Mouse (Mus musculus): ENCODE data around the gene Rpl28.

Gene Rpl28

GRCm38 (mm10) chr7:4835631-4836327 lies 43.1 kb downstream of the Rpl28 start:
- DNase-seq (ENCODE audit: low spot score in 2 of 2) = no peak

- DNase-seq (ENCODE audit: low spot score in 2 of 2) = peak; percentile 25 to 65
Observed at GRCm38 (mm10) chr7:4836351-4836792, 43.7 kb downstream of the Rpl28 start.

DNA sequence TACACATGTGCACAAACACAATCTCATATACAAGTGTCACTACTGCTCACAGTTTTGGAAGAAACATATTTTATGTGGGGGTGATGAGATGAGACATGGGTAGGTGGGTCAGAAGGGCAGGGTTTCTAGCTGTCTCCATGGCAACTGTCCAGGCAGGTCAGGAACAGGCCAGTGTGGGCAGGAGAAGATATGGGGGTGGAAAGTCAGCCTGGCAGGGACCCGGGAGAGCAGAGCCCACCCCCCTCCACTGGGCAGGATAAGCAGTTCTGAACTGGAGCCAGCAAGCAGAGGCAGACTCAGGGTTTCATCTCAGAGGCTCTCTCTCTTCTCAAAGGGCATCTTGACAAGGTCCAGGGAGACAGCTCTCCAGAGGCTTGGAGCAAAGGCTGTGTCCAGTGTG lies 45.0 kb downstream of the Rpl28 start:
- DNase-seq (ENCODE audit: low spot score in 2 of 2) = no peak

DNA sequence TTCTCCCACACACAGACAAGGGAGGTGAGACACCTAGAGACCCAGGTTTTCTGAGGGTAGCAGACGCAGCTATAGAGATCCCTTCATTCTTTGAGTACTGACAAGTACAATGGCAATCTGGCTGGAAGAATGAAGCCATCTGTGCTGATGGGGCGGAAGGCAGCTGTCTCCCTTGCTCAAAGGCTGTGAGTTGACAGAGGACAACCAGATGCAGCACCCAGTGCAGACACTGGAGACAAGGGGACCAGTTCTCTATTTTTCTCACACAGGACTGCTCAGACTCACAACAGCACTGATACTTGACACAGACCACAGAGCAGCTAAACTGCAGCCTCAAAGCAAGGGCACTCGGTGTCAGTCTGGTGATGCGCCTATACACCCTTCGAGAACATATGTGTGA lies 49.4 kb downstream of the Rpl28 start:
- no peak for DNase-seq (ENCODE audit: low spot score in 2 of 2)

- no peak for DNase-seq (ENCODE audit: low spot score in 2 of 2)
Observed at GRCm38 (mm10) chr7:4842634-4843131, 50.0 kb downstream of the Rpl28 start.

DNA sequence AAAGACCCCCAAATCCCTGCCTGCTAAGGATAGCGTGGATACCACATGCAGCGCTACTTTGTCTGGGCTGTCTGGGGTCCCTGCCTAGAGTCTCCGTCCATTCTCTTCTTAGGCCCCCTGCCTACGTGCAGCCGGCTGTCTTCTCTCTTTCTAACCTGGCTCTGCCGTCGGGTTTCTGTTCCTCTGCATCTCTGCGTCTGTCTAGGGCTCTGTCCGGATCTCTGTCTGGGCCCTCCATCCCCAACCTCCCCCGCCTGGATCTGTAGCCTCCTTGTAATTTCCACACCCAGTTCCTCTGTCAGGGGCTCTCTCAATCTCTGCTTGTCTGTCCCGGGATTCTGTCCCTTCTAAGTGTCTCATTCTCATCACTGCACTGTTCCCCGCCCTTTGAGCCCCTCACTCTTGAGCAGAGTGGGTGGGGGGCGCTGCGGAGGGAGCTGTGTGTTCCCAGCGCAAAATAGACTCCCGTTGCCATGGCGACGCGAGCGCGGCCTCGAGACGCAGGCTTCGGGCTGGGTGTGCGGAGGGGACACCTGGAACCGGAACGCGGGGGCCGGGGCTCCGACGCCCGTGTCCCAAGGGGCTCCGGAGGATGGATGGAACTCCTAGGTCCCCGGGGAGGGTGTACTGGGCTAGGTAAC lies 51.0 kb downstream of the Rpl28 start:
- no peak for DNase-seq (ENCODE audit: low spot score in 2 of 2)

DNA sequence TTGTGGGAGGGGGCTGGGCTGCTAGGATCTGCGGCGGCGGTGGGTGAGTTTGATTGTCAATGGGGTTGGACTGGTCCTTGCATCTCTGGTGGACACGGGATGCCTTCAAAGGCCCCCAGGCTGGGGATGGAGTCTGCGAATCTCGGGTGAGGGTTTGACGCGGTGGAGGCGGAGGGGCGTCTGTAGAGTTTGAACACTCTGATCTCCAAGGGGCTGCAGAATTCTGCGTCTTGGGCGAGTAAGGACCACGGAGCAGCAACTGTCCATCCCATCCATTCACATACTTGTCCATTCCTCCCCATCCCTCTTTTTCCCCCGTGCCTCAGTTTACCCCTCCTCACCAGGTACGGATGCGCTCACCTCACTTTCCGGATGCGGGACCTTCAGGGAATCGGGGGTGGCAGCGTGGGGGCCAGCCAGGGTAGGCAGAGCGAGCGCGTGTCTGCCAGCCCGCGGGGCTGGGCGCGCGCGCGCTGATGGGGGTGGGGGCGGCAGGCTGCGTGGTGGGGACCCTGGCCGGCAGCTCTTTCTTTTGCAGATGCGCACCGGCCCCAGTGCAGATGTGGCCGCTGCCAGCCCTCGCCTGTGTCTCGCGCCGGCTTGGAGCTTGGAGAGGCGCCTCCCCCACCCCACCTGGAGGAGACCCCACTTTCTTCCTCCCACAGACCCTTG lies 51.7 kb downstream of the Rpl28 start, which contains the start of gene Shisa7:
Gene Shisa7, minus strand, starts transcription at position 452 of the 672 bp plus-strand sequence.
- no peak for DNase-seq (ENCODE audit: low spot score in 2 of 2)

Measured in spleen, postnatal 10 days (tissue).